Mouse (Mus musculus) hindbrain, embryonic 14.5 days (tissue): ENCODE measurements around the gene Hbq1a. TPM values are rescaled to one million over a fixed set of nuclear protein-coding genes. Genes with fewer than 3 reads are reported as not detected.
"Not testable (repeated sequence)": the region's sequence is repeated elsewhere in the genome, so short reads cannot be mapped to it uniquely, and the experiment has no call there.

Experiments
- ATAC-seq: fragments of 200-750 bp; cut with Nextera tagmentation; 2 replicates; pipeline ENCODE4 v1.8.0; 2017; ENCODE audit warnings: moderate number of reproducible peaks, mild to moderate bottlenecking, moderate TSS enrichment, moderate library complexity; ENCODE audit not compliant: low FRiP score
- DNase-seq: peaks from one replicate; pipeline ENCODE4 v3.0.0-alpha.2; 2015; ENCODE audit warnings: low spot score
- H3K27ac ChIP-seq: fragments of 300-500 bp; sonication (generic); 2 replicates; pipeline ENCODE4 v1.5.1; 2014; ENCODE audit warnings: mild to moderate bottlenecking, moderate library complexity
- H3K27me3 ChIP-seq: fragments of 300-500 bp; sonication (generic); 2 replicates; pipeline ENCODE4 v1.6.1; 2014; ENCODE audit warnings: mild to moderate bottlenecking, low read length, mixed read lengths; ENCODE audit not compliant: control insufficient read depth, insufficient read depth
- H3K36me3 ChIP-seq: fragments of 300-500 bp; sonication (generic); replicated peaks from 2 replicates; pipeline ENCODE4 v1.6.1; 2014; ENCODE audit not compliant: control insufficient read depth, insufficient read depth
- H3K4me1 ChIP-seq: fragments of 300-500 bp; sonication (generic); replicated peaks from 2 replicates; pipeline ENCODE4 v1.6.1; 2014; ENCODE audit warnings: antibody characterized with exemption, low read length, mixed read lengths; ENCODE audit not compliant: control insufficient read depth, insufficient read depth
- H3K4me2 ChIP-seq: fragments of 300-500 bp; sonication (generic); replicated peaks from 2 replicates; pipeline ENCODE4 v1.6.1; 2014; ENCODE audit warnings: mild to moderate bottlenecking, moderate library complexity
- H3K4me3 ChIP-seq: fragments of 300-500 bp; sonication (generic); replicated peaks from 2 replicates; pipeline ENCODE4 v1.5.1; 2014; ENCODE audit warnings: mild to moderate bottlenecking, low read length
- H3K9ac ChIP-seq: fragments of 300-500 bp; sonication (generic); 2 replicates; pipeline ENCODE4 v1.6.1; 2014
- H3K9me3 ChIP-seq: fragments of 300-500 bp; sonication (generic); 2 replicates; pipeline ENCODE4 v1.6.1; 2016; ENCODE audit warnings: low read length; ENCODE audit not compliant: control insufficient read depth
- WGBS: fragments of 180-500 bp; shearing (Covaris S2); extraction: QIAGEN DNeasy Blood & Tissue Kit; methylation state at CpG from one replicate; pipeline ENCODE4 v1.1.7; 2014; 5-methylcytosine and 5-hydroxymethylcytosine counted together
- polyA plus RNA-seq: library from polyadenylated mRNA; unstranded; fragments of >200 nt; fragmentation: Nextera tagmentation; extraction: Ambion mirVana; gene quantifications from 2 replicates; pipeline ENCODE4 v1.2.1, GENCODE M21; 2014

Gene Hbq1a
- polyA plus RNA-seq, 1 experiment from 2014 or later, result 0.96 TPM

GRCm38 (mm10) chr11:32297417-32297816, 2.5 kb upstream of the Hbq1a start:
- 70% methylated on average over 2 of the region's 2 CpGs for WGBS
- not testable (repeated sequence) for H3K9ac ChIP-seq, H3K4me3 ChIP-seq, DNase-seq, H3K4me2 ChIP-seq, H3K36me3 ChIP-seq, ATAC-seq, H3K4me1 ChIP-seq, H3K27ac ChIP-seq, H3K9me3 ChIP-seq
- peaks cover 10% of the 10 kb centered on the region; the same call in 1 of the 2 replicates for H3K27me3 ChIP-seq

- Histone ChIP-seq H3K27ac (no peak overlapping the region), H3K4me1 (no peaks in the 10 kb centered on the region), H3K36me3 (no peaks in the 10 kb centered on the region), H3K4me3 (no peak overlapping the region), H3K9me3 (no peaks in the 10 kb centered on the region), H3K27me3 (peaks cover 10% of the 10 kb centered on the region; the same call in 1 of the 2 replicates), H3K4me2 (no peak overlapping the region), H3K9ac (no peak overlapping the region)
- DNase-seq (no peak), ATAC-seq (no peak)
- 91% methylated on average over 1 of the region's 1 CpGs for WGBS
Observed at GRCm38 (mm10) chr11:32297866-32298531, 1.9 kb upstream of the Hbq1a start.

- ATAC-seq (no peak), DNase-seq (no peak)
- Histone ChIP-seq H3K27ac (no peak overlapping the region), H3K9ac (no peak overlapping the region), H3K4me2 (no peak overlapping the region), H3K27me3 (peaks cover 10% of the 10 kb centered on the region; the same call in 1 of the 2 replicates), H3K4me1 (no peaks in the 10 kb centered on the region), H3K4me3 (no peak overlapping the region), H3K9me3 (no peaks in the 10 kb centered on the region), H3K36me3 (no peaks in the 10 kb centered on the region)
- WGBS, result 99% methylated on average over 2 of the region's 2 CpGs
Observed at GRCm38 (mm10) chr11:32298532-32298918, 1.3 kb upstream of the Hbq1a start.

- DNase-seq, result no peak
- peaks cover 10% of the 10 kb centered on the region; the same call in 1 of the 2 replicates for H3K27me3 ChIP-seq
- H3K4me1 ChIP-seq, result no peaks in the 10 kb centered on the region
- WGBS, result 58% methylated on average over 14 of the region's 17 CpGs
- 0 out of 2 replicates have a peak overlapping the region, but pooled peaks have one; percentile 10 for H3K9ac ChIP-seq
- no peaks in the 10 kb centered on the region for H3K9me3 ChIP-seq
- no peaks in the 10 kb centered on the region for H3K36me3 ChIP-seq
- H3K4me2 ChIP-seq, result peak overlapping the region; percentile 50
- peak overlapping the region; percentile 22; the same call in 1 of the 2 replicates for H3K4me3 ChIP-seq
- peak; percentile 31 for ATAC-seq
- H3K27ac ChIP-seq, result no peak overlapping the region
Observed at GRCm38 (mm10) chr11:32300279-32301267, 704 bp downstream of the Hbq1a start.

GRCm38 (mm10) chr11:32301506-32301905, 1.6 kb downstream of the Hbq1a start:
- Histone ChIP-seq H3K4me2 (no peak overlapping the region), H3K9me3 (no peaks in the 10 kb centered on the region), H3K9ac (no peak overlapping the region), H3K4me1 (no peaks in the 10 kb centered on the region), H3K4me3 (no peak overlapping the region), H3K27me3 (peaks cover 10% of the 10 kb centered on the region; the same call in 1 of the 2 replicates), H3K27ac (no peak overlapping the region), H3K36me3 (no peaks in the 10 kb centered on the region)
- ATAC-seq, result no peak
- no peak for DNase-seq
- 79% methylated on average over 1 of the region's 1 CpGs for WGBS

- Histone ChIP-seq H3K9ac (no peak overlapping the region), H3K27me3 (peaks cover 10% of the 10 kb centered on the region; the same call in 1 of the 2 replicates), H3K36me3 (no peaks in the 10 kb centered on the region), H3K9me3 (no peaks in the 10 kb centered on the region), H3K4me1 (no peaks in the 10 kb centered on the region), H3K4me2 (no peak overlapping the region), H3K4me3 (no peak overlapping the region), H3K27ac (no peak overlapping the region)
- DNase-seq (no peak), ATAC-seq (no peak)
- 45% methylated on average over 2 of the region's 2 CpGs for WGBS
Observed at GRCm38 (mm10) chr11:32302824-32303419, 3.1 kb downstream of the Hbq1a start.

GRCm38 (mm10) chr11:32303455-32303854, 3.6 kb downstream of the Hbq1a start:
- WGBS, result 82% methylated on average over 1 of the region's 1 CpGs
- no peak overlapping the region for H3K4me3 ChIP-seq

GRCm38 (mm10) chr11:32307006-32307405, 7.1 kb downstream of the Hbq1a start:
- Histone ChIP-seq H3K4me3 (no peak overlapping the region), H3K27ac (no peak overlapping the region), H3K36me3 (no peaks in the 10 kb centered on the region), H3K4me2 (no peak overlapping the region), H3K9me3 (no peaks in the 10 kb centered on the region), H3K9ac (no peak overlapping the region), H3K27me3 (no peaks in the 10 kb centered on the region), H3K4me1 (no peaks in the 10 kb centered on the region)
- ATAC-seq (no peak), DNase-seq (no peak)
- 79% methylated on average over 1 of the region's 1 CpGs for WGBS

More at GRCm38 (mm10) chr11:32303455-32303854, 3.6 kb downstream of the Hbq1a start:
- DNase-seq (no peak), ATAC-seq (no peak)
- no peaks in the 10 kb centered on the region for H3K9me3 ChIP-seq
- H3K4me1 ChIP-seq, result no peaks in the 10 kb centered on the region
- H3K27ac ChIP-seq, result no peak overlapping the region
- H3K9ac ChIP-seq, result no peak overlapping the region
- peaks cover 10% of the 10 kb centered on the region; the same call in 1 of the 2 replicates for H3K27me3 ChIP-seq
- H3K4me2 ChIP-seq, result no peak overlapping the region
- no peaks in the 10 kb centered on the region for H3K36me3 ChIP-seq

- Histone ChIP-seq H3K27ac (no peak overlapping the region), H3K9ac (no peak overlapping the region), H3K27me3 (no peaks in the 10 kb centered on the region), H3K9me3 (no peaks in the 10 kb centered on the region), H3K4me2 (no peak overlapping the region), H3K4me1 (no peaks in the 10 kb centered on the region), H3K4me3 (no peak overlapping the region), H3K36me3 (no peaks in the 10 kb centered on the region)
- DNase-seq (no peak), ATAC-seq (no peak)
- 31% methylated on average over 4 of the region's 4 CpGs for WGBS
Observed at GRCm38 (mm10) chr11:32309446-32309845, 9.6 kb downstream of the Hbq1a start.
